Mouse (Mus musculus): Measurements from ENCODE around the gene Opa3. TPM values are rescaled to one million over a fixed set of nuclear protein-coding genes. Genes with fewer than 3 reads are reported as not detected.
A peak's percentile ranks its signal among the peaks of the same experiment; 100 is the strongest.

Gene Opa3
- total and polyA plus RNA-seq, 3 experiments = 9.4 to 21.2 (median 11.9) TPM

GRCm38 (mm10) chr7:19240905-19241463, 12.8 kb downstream of the Opa3 start:
- no peak for DNase-seq (ENCODE audit: extremely low read depth)
- Histone ChIP-seq H3K9ac (ENCODE audit: insufficient read depth, low read depth) (no peak overlapping the region), H3K4me2 (ENCODE audit: insufficient read depth, low read depth, poor library complexity, severe bottlenecking) (no peak overlapping the region), H3K79me2 (replicated peaks; ENCODE audit: control insufficient read depth, extremely low read depth, insufficient read depth, poor library complexity, severe bottlenecking) (no peaks in the 10 kb centered on the region; the same call in none of the 2 replicates), H3K27me3 (replicated peaks) (no peaks in the 10 kb centered on the region), H3K4me1 (ENCODE audit: control insufficient read depth in 1 of 2, insufficient read depth in 2 of 2) (peaks cover 8 to 37% of the 10 kb centered on the region in 2 experiments), H3K9me3 (replicated peaks; ENCODE audit: low read length) (no peaks in the 10 kb centered on the region), H3K4me3 (replicated peaks in 1 of 3; ENCODE audit: low read depth in 2 of 3, low read length in 2 of 3, poor library complexity in 1 of 3) (no peak overlapping the region), H3K27ac (ENCODE audit: insufficient read depth, low read depth) (no peak overlapping the region), H3K36me3 (replicated peaks in 1 of 2; ENCODE audit: control insufficient read depth in 1 of 2, insufficient read depth in 1 of 2, low read length in 1 of 2) (peaks cover 13 to 43% of the 10 kb centered on the region in 2 experiments)
- no peak for TF ChIP-seq GABPA (IDR thresholded peaks at IDR 0.05; ENCODE audit: insufficient replicate concordance, low read depth, low read length)
- TF ChIP-seq USF1 (IDR thresholded peaks at IDR 0.05; ENCODE audit: low read depth, low read length) = no peak
- no peak for TF ChIP-seq E2F4 (IDR thresholded peaks at IDR 0.05; ENCODE audit: insufficient replicate concordance, low read depth, low read length)
- no peak for TF ChIP-seq CHD2 (IDR thresholded peaks at IDR 0.05; ENCODE audit: low read length)
- no peak for TF ChIP-seq PAX5 (IDR thresholded peaks at IDR 0.05; ENCODE audit: low read length)
- no peak for TF ChIP-seq CTCF (conservative IDR thresholded peaks at IDR 0.05 in 1 of 2, IDR thresholded peaks at IDR 0.05 in 1 of 2; ENCODE audit: low read depth in 2 of 2, low read length in 2 of 2)
- TF ChIP-seq SIN3A (IDR thresholded peaks at IDR 0.05; ENCODE audit: low read length) = no peak
- no peak for TF ChIP-seq TCF12 (IDR thresholded peaks at IDR 0.05; ENCODE audit: low read depth, low read length)
- TF ChIP-seq MYC (IDR thresholded peaks at IDR 0.05; ENCODE audit: low read depth, low read length) = no peak
- no peak for TF ChIP-seq HCFC1 (IDR thresholded peaks at IDR 0.05; ENCODE audit: low read depth, low read length)
- no peak for TF ChIP-seq USF2 (conservative IDR thresholded peaks at IDR 0.05; ENCODE audit: low read depth, low read length)
- no peak for TF ChIP-seq TBP (conservative IDR thresholded peaks at IDR 0.05; ENCODE audit: low read depth, low read length)
- TF ChIP-seq CHD1 (IDR thresholded peaks at IDR 0.05; ENCODE audit: low read depth, low read length) = no peak
- no peak for TF ChIP-seq SMC3 (IDR thresholded peaks at IDR 0.05; ENCODE audit: low read depth, low read length)
- no peak for TF ChIP-seq KAT2A (IDR thresholded peaks at IDR 0.05; ENCODE audit: insufficient replicate concordance, low read length)
- TF ChIP-seq ZNF384 (IDR thresholded peaks at IDR 0.05; ENCODE audit: low read depth, low read length) = no peak
- TF ChIP-seq RAD21 (IDR thresholded peaks at IDR 0.05; ENCODE audit: low read depth, low read length) = no peak
- no peak for TF ChIP-seq ETS1 (conservative IDR thresholded peaks at IDR 0.05; ENCODE audit: low read depth, low read length)
- no peak for TF ChIP-seq MAZ (IDR thresholded peaks at IDR 0.05; ENCODE audit: low read depth, low read length)
- TF ChIP-seq RCOR1 (conservative IDR thresholded peaks at IDR 0.05; ENCODE audit: low read depth, low read length) = no peak
- dilution Hi-C loops (cut with MboI; ENCODE audit: extremely low pct_ligation_motif_present, extremely low pct_unique_long_range_greater_than_20kb, low sequenced_read_pairs) = no loop called here
- in situ Hi-C loops (cut with MboI; ENCODE audit: low pct_ligation_motif_present, low pct_unique_long_range_greater_than_20kb, low sequenced_read_pairs) = no loop called here

- in situ Hi-C loops (cut with MboI; ENCODE audit: low pct_ligation_motif_present, low pct_unique_long_range_greater_than_20kb, low sequenced_read_pairs) (no loop called here), dilution Hi-C loops (cut with MboI; ENCODE audit: extremely low pct_ligation_motif_present, extremely low pct_unique_long_range_greater_than_20kb, low sequenced_read_pairs) (no loop called here)
- H3K36me3 ChIP-seq (replicated peaks in 1 of 2; ENCODE audit: control insufficient read depth in 1 of 2, insufficient read depth in 1 of 2, low read length in 1 of 2) = peaks cover 13 to 46% of the 10 kb centered on the region in 2 experiments
- DNase-seq (ENCODE audit: extremely low read depth) = no peak
- TF ChIP-seq MAZ (IDR thresholded peaks at IDR 0.05; ENCODE audit: low read depth, low read length) (no peak), MEF2A (IDR thresholded peaks at IDR 0.05; ENCODE audit: borderline replicate concordance, low read depth, low read length) (no peak), ZNF384 (IDR thresholded peaks at IDR 0.05; ENCODE audit: low read depth, low read length) (no peak), MAFK (IDR thresholded peaks at IDR 0.05; ENCODE audit: insufficient replicate concordance, low read length) (peak; percentile 68; the same call in 1 of the 2 replicates), MXI1 (IDR thresholded peaks at IDR 0.05; ENCODE audit: low read depth, low read length) (no peak), MAX (IDR thresholded peaks at IDR 0.05; ENCODE audit: low read length) (no peak), USF1 (IDR thresholded peaks at IDR 0.05; ENCODE audit: low read depth, low read length) (no peak), CHD1 (IDR thresholded peaks at IDR 0.05; ENCODE audit: low read depth, low read length) (no peak)
- no peak overlapping the region for H3K27ac ChIP-seq (ENCODE audit: insufficient read depth, low read depth)
- no peaks in the 10 kb centered on the region; the same call in none of the 2 replicates for H3K79me2 ChIP-seq (replicated peaks; ENCODE audit: control insufficient read depth, extremely low read depth, insufficient read depth, poor library complexity, severe bottlenecking)
- H3K4me1 ChIP-seq (ENCODE audit: control insufficient read depth in 1 of 2, insufficient read depth in 2 of 2) = peaks cover 8 to 41% of the 10 kb centered on the region in 2 experiments
- no peaks in the 10 kb centered on the region for H3K27me3 ChIP-seq (replicated peaks)
- H3K4me2 ChIP-seq (ENCODE audit: insufficient read depth, low read depth, poor library complexity, severe bottlenecking) = no peak overlapping the region
- no peak overlapping the region for H3K4me3 ChIP-seq (replicated peaks in 1 of 3; ENCODE audit: low read depth in 2 of 3, low read length in 2 of 3, poor library complexity in 1 of 3)
- no peak overlapping the region for H3K9ac ChIP-seq (ENCODE audit: insufficient read depth, low read depth)
- H3K9me3 ChIP-seq (replicated peaks; ENCODE audit: low read length) = no peaks in the 10 kb centered on the region
Observed at GRCm38 (mm10) chr7:19242005-19242404, 13.9 kb downstream of the Opa3 start.
